Mouse (Mus musculus): Measurements from ENCODE around the gene Rad9a. TPM values are rescaled to one million over a fixed set of nuclear protein-coding genes. Genes with fewer than 3 reads are reported as not detected.

The Rad9a gene
- polyA plus RNA-seq, 1 experiment from 2014 or later, result 24.1 TPM

DNA sequence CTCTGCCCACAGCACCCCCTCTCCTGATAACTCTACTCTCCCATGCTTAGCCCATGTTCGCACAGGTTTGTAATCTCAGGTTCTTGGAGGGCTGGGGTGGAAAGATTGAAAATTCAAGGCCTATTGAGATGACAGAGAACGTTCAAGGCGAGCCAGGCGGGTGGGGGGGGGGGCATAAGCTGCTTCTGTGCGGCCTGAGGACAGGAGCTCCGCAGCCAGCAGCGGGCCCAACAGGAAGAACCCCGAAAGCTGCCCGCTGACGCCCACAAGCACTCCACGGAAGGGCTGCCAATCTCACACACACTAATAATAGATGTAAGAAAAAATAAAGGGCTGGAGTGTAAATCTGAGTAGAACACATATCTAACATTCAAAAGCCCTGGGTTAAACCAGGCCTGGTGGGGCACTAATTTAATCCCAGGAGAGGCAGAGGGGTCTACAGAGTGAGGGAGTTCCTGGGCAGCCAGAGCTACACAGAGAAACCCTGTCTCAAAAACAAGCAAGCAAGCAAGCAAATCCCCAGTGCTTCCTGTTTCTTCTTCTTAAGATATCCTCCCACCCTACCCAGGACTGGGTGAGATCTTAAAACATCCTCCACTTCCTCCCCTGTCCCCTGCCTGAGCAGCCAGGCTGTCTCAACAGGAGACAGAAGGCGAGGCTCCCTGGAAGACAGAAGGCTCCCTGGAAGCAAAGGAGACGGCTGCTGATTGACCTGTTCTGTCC, 2.3 kb upstream of the Rad9a start:
- Histone ChIP-seq H3K9me3 (replicated peaks; ENCODE audit: control insufficient read depth, low read length) (no peaks in the 10 kb centered on the region), H3K9ac (ENCODE audit: low read depth, low read length) (no peak overlapping the region), H3K27ac (ENCODE audit: low read depth, low read length) (peak overlapping the region; percentile 12; the same call in 1 of the 2 replicates), H3K36me3 (ENCODE audit: control insufficient read depth, insufficient read depth, low read length) (peaks cover 5% of the 10 kb centered on the region; the same call in 1 of the 2 replicates), H3K27me3 (ENCODE audit: control insufficient read depth, insufficient read depth, low read length) (peaks cover 9% of the 10 kb centered on the region), H3K4me1 (ENCODE audit: control insufficient read depth, insufficient read depth, low read length) (peaks cover 19% of the 10 kb centered on the region), H3K4me3 (ENCODE audit: low read depth, low read length) (no peak overlapping the region), H3K4me2 (no peak overlapping the region)
- WGBS (ENCODE audit: insufficient replicate concordance), result 63% methylated on average over 13 of the region's 13 CpGs
- ATAC-seq (replicated peaks; ENCODE audit: insufficient number of reproducible peaks, low FRiP score, low TSS enrichment), result no peak

DNA sequence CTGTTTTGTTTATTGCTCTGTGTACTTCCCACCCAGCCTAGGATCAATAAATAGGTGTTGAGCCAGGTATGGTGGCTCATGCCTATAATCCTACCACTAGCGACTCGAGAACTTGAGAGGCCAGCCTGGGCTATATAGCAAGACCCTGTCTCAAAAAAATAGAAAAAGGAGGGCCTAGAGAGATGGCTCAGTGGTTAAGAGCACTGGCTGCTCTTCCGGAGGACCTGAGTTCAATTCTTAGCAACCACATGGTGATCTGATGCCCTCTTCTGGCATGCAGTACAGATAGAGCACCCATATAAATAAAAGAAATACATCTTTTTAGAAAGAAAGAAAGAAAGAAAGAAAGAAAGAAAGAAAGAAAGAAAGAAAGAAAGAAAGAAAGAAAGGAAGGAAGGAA, 1.7 kb upstream of the Rad9a start:
- Histone ChIP-seq H3K4me2 (no peak overlapping the region), H3K36me3 (ENCODE audit: control insufficient read depth, insufficient read depth, low read length) (peaks cover 6% of the 10 kb centered on the region; the same call in 1 of the 2 replicates), H3K9ac (ENCODE audit: low read depth, low read length) (0 out of 2 replicates have a peak overlapping the region, but pooled peaks have one; percentile 22), H3K27me3 (ENCODE audit: control insufficient read depth, insufficient read depth, low read length) (peaks cover 6% of the 10 kb centered on the region), H3K27ac (ENCODE audit: low read depth, low read length) (no peak overlapping the region), H3K4me3 (ENCODE audit: low read depth, low read length) (no peak overlapping the region), H3K4me1 (ENCODE audit: control insufficient read depth, insufficient read depth, low read length) (peaks cover 19% of the 10 kb centered on the region), H3K9me3 (replicated peaks; ENCODE audit: control insufficient read depth, low read length) (no peaks in the 10 kb centered on the region)
- ATAC-seq (replicated peaks; ENCODE audit: insufficient number of reproducible peaks, low FRiP score, low TSS enrichment), result no peak
- 60% methylated on average over 3 of the region's 3 CpGs for WGBS (ENCODE audit: insufficient replicate concordance)

DNA sequence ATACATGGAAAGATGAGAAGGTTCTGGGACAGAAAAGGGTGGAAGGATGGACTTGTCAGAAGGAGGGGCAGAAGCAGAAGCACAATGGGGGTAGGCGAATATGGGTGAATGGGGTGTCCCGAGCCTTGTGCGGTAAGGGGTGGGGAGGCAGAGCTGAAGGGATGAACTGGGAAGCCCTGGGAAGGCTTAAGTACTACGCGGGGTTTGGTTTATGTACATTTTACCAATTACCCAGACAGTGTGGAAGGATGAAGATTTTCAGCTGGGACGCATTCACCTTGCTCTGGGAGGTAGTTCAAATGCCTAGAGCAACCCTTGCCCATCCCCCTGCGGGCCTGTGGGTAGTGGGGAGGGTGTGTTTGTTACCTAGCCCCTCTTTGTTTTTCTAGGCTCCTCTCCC, 687 bp upstream of the Rad9a start:
- 28% methylated on average over 7 of the region's 7 CpGs for WGBS (ENCODE audit: insufficient replicate concordance)
- ATAC-seq (replicated peaks; ENCODE audit: insufficient number of reproducible peaks, low FRiP score, low TSS enrichment), result no peak
- H3K36me3 ChIP-seq (ENCODE audit: control insufficient read depth, insufficient read depth, low read length), result peaks cover 8% of the 10 kb centered on the region
- H3K4me2 ChIP-seq, result peak overlapping the region; percentile 80
- peaks cover 6% of the 10 kb centered on the region for H3K27me3 ChIP-seq (ENCODE audit: control insufficient read depth, insufficient read depth, low read length)
- no peak overlapping the region for H3K27ac ChIP-seq (ENCODE audit: low read depth, low read length)
- H3K9me3 ChIP-seq (replicated peaks; ENCODE audit: control insufficient read depth, low read length), result no peaks in the 10 kb centered on the region
- H3K4me3 ChIP-seq (ENCODE audit: low read depth, low read length), result peak overlapping the region; percentile 71
- peaks cover 19% of the 10 kb centered on the region for H3K4me1 ChIP-seq (ENCODE audit: control insufficient read depth, insufficient read depth, low read length)
- H3K9ac ChIP-seq (ENCODE audit: low read depth, low read length), result peak overlapping the region; percentile 82

DNA sequence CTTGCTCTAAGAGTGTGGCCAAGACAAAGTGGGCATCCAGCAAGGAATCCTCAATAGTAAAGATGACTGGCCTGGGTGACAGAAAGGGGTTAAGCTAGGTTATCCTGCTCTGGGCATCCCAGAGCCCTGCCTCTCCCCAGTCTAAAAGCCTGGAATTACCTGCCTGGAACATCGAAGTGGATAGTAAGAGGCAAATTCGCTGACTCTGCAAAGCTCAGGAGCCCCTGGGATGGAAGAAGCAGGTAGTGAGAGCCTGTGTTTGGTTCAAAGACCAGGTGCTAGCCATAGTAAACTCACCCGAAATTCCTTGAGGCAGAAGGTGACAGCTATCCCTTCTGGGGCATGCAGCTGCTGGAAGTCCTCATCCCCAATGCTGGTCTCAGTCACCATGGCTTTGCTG, 4.3 kb downstream of the Rad9a start:
- Histone ChIP-seq H3K4me3 (ENCODE audit: low read depth, low read length) (no peak overlapping the region), H3K4me2 (no peak overlapping the region), H3K27ac (ENCODE audit: low read depth, low read length) (no peak overlapping the region), H3K9me3 (replicated peaks; ENCODE audit: control insufficient read depth, low read length) (no peaks in the 10 kb centered on the region), H3K36me3 (ENCODE audit: control insufficient read depth, insufficient read depth, low read length) (peaks cover 27% of the 10 kb centered on the region), H3K27me3 (ENCODE audit: control insufficient read depth, insufficient read depth, low read length) (no peaks in the 10 kb centered on the region), H3K4me1 (ENCODE audit: control insufficient read depth, insufficient read depth, low read length) (peaks cover 38% of the 10 kb centered on the region), H3K9ac (ENCODE audit: low read depth, low read length) (no peak overlapping the region)
- WGBS (ENCODE audit: insufficient replicate concordance), result 59% methylated on average over 3 of the region's 3 CpGs
- no peak for ATAC-seq (replicated peaks; ENCODE audit: insufficient number of reproducible peaks, low FRiP score, low TSS enrichment)

DNA sequence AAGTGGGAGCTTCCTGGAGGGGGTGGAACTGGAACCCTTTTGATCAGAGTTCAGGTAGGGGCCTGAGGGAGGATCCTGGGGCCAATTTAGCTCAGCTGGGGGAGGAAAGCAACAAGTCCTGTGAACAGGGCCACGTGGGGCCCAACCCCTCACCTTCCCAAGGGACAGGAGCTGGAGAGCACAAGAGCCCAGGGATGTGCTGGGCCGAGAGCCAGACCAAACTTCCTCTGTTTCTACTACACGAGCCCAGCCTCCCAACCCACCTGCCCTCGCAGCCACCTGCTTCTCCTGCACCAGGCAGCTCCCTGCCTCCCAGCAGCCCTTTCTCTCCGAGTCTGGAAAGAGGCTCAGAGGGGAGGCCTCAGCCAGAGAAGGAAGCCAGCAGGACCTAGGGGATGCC, 4.9 kb downstream of the Rad9a start:
- Histone ChIP-seq H3K36me3 (ENCODE audit: control insufficient read depth, insufficient read depth, low read length) (peaks cover 27% of the 10 kb centered on the region), H3K4me2 (no peak overlapping the region), H3K9ac (ENCODE audit: low read depth, low read length) (peak overlapping the region; percentile 36; the same call in 1 of the 2 replicates), H3K4me1 (ENCODE audit: control insufficient read depth, insufficient read depth, low read length) (peaks cover 34% of the 10 kb centered on the region), H3K9me3 (replicated peaks; ENCODE audit: control insufficient read depth, low read length) (no peaks in the 10 kb centered on the region), H3K4me3 (ENCODE audit: low read depth, low read length) (no peak overlapping the region), H3K27ac (ENCODE audit: low read depth, low read length) (no peak overlapping the region), H3K27me3 (ENCODE audit: control insufficient read depth, insufficient read depth, low read length) (no peaks in the 10 kb centered on the region)
- no peak for ATAC-seq (replicated peaks; ENCODE audit: insufficient number of reproducible peaks, low FRiP score, low TSS enrichment)
- WGBS (ENCODE audit: insufficient replicate concordance), result 41% methylated on average over 5 of the region's 5 CpGs

DNA sequence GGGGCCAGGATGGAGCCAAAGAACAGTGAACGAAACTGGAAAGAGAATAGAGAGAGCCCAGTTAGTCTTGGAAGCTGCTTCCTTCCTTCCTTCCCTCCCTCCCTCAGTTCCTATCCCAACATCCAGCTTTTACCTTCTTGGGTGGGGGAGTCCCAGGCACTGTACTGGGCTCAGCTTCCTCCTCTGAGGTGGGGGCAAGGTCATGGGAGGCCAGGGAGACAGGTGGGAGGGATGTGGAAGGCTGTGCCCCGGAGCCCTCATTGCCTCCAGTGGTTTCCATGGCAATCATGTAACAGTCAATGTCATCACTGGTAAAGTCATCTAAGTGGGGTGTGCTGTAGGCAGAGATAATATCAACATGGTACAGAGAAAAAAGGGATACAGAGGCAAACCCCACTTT, 5.4 kb downstream of the Rad9a start:
- no peak overlapping the region for H3K27ac ChIP-seq (ENCODE audit: low read depth, low read length)
- no peak overlapping the region for H3K9ac ChIP-seq (ENCODE audit: low read depth, low read length)
- H3K4me3 ChIP-seq (ENCODE audit: low read depth, low read length), result no peak overlapping the region
- no peak for ATAC-seq (replicated peaks; ENCODE audit: insufficient number of reproducible peaks, low FRiP score, low TSS enrichment)
- no peak overlapping the region for H3K4me2 ChIP-seq
- 69% methylated on average over 2 of the region's 2 CpGs for WGBS (ENCODE audit: insufficient replicate concordance)
- H3K4me1 ChIP-seq (ENCODE audit: control insufficient read depth, insufficient read depth, low read length), result peaks cover 38% of the 10 kb centered on the region
- H3K9me3 ChIP-seq (replicated peaks; ENCODE audit: control insufficient read depth, low read length), result no peaks in the 10 kb centered on the region
- H3K36me3 ChIP-seq (ENCODE audit: control insufficient read depth, insufficient read depth, low read length), result peaks cover 27% of the 10 kb centered on the region
- no peaks in the 10 kb centered on the region for H3K27me3 ChIP-seq (ENCODE audit: control insufficient read depth, insufficient read depth, low read length)

DNA sequence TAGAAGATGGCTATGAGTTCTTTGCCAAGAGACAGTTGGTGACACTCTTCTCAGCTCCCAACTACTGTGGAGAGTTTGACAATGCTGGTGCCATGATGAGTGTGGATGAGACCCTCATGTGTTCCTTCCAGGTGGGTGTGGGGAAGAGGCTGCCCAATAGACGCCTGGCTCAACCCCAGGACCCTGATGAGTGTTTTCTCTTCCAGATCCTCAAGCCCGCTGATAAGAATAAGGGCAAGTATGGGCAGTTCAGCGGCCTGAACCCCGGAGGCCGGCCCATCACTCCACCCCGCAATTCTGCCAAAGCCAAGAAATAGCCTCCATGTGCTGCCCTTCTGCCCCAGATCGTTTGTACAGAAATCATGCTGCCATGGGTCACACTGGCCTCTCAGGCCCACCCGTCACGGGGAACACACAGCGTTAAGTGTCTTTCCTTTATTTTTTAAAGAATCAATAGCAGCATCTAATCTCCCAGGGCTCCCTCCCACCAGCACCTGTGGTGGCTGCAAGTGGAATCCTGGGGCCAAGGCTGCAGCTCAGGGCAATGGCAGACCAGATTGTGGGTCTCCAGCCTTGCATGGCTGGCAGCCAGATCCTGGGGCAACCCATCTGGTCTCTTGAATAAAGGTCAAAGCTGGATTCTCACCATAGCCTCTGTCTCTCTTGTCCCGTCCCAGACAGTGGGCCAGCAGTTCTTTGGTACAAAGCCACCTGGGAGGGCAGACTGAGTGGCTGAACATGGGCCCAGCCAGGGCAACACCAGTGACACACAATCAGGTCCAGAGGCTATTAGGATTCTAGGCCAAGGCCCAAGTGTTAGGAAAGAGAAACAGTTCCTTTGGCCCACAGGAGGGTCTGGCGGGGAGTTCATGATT, 6.4 kb downstream of the Rad9a start:
- H3K4me1 ChIP-seq (ENCODE audit: control insufficient read depth, insufficient read depth, low read length), result peaks cover 33% of the 10 kb centered on the region
- no peak overlapping the region for H3K4me2 ChIP-seq
- H3K9me3 ChIP-seq (replicated peaks; ENCODE audit: control insufficient read depth, low read length), result no peaks in the 10 kb centered on the region
- no peak overlapping the region for H3K27ac ChIP-seq (ENCODE audit: low read depth, low read length)
- H3K9ac ChIP-seq (ENCODE audit: low read depth, low read length), result no peak overlapping the region
- H3K36me3 ChIP-seq (ENCODE audit: control insufficient read depth, insufficient read depth, low read length), result peaks cover 27% of the 10 kb centered on the region
- no peak overlapping the region for H3K4me3 ChIP-seq (ENCODE audit: low read depth, low read length)
- WGBS (ENCODE audit: insufficient replicate concordance), result 76% methylated on average over 12 of the region's 12 CpGs
- no peak for ATAC-seq (replicated peaks; ENCODE audit: insufficient number of reproducible peaks, low FRiP score, low TSS enrichment)
- no peaks in the 10 kb centered on the region for H3K27me3 ChIP-seq (ENCODE audit: control insufficient read depth, insufficient read depth, low read length)

DNA sequence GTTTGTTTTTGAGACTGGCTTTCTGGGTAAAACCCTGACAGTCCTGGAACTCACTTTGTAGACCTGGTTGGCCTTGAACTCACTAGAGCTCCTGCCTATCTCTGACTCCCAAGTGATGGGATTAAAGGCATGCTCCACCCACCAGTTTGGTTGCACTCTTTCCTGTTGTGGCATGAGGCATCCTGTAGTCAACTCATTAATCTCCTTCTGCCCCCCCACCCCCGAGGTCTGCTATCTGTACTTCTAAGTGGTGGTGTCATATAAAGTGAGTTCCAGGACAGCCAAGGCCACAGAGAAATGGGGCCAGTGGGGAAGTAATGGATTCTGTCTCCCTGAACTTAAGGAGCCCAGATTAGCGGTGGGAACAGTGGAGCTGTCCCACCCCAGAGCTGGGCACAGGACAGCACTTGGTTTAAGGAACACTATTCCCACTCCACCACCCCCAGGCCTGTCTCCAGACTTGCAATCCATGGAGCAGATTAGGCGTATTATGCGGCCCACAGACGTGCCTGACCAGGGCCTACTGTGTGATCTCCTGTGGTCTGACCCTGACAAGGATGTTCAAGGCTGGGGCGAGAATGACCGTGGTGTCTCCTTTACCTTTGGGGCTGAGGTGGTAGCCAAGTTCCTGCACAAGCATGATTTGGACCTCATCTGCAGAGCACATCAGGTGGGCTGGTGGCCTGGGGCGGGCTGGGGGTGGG, 7.3 kb downstream of the Rad9a start:
- no peak overlapping the region for H3K4me3 ChIP-seq (ENCODE audit: low read depth, low read length)
- no peak overlapping the region for H3K4me2 ChIP-seq
- no peak overlapping the region for H3K9ac ChIP-seq (ENCODE audit: low read depth, low read length)
- H3K27me3 ChIP-seq (ENCODE audit: control insufficient read depth, insufficient read depth, low read length), result no peaks in the 10 kb centered on the region
- 77% methylated on average over 8 of the region's 8 CpGs for WGBS (ENCODE audit: insufficient replicate concordance)
- no peak overlapping the region for H3K27ac ChIP-seq (ENCODE audit: low read depth, low read length)
- ATAC-seq (replicated peaks; ENCODE audit: insufficient number of reproducible peaks, low FRiP score, low TSS enrichment), result no peak
- H3K4me1 ChIP-seq (ENCODE audit: control insufficient read depth, insufficient read depth, low read length), result peaks cover 32% of the 10 kb centered on the region
- no peaks in the 10 kb centered on the region for H3K9me3 ChIP-seq (replicated peaks; ENCODE audit: control insufficient read depth, low read length)
- peaks cover 22% of the 10 kb centered on the region for H3K36me3 ChIP-seq (ENCODE audit: control insufficient read depth, insufficient read depth, low read length)

Measured in heart, embryonic 11.5 days (tissue).